In the genomic region with DNA sequence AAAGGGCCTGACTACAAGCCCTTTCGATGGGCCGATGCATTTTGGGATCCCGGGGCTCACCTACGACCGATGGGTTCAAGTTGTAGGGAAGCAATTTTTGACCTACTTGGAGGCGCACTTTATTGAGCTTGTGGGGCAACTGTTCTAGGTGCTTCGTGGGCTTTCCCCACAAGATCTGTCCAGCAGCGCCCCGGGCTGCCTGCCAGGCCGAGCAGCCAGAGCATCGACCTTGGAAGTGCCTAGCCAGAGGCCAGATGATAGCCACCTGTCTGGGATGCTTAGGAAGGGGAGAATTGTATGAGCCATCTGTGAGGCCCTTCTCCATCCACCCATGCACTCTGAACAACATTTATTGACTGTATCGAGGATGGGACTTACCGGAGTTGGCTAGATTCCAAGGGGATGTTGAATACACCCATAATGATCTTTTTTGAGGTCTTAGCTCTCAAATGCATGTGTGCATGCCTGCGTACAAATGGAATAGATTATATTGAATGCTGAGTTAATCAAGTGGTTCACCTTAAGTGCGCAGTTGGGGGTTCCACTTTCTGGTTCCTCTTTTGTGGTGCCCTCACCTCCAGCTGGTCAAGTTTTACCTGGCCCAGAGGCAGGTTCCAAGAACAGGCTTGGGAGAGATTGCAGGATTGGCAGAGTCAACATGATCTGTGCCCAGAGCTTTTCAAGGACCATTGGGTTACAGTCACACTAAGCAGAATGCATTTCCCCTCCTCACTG, we compare ENCODE assay signal across 8 mouse cellular contexts. TPM values are rescaled to one million over a fixed set of nuclear protein-coding genes. Genes with fewer than 3 reads are reported as not detected.
A peak's percentile ranks its signal among the peaks of the same experiment; 100 is the strongest.
DNase-seq lines count a peak whose midpoint lies in the region; ATAC-seq lines count a peak whose summit lies in the region.

No protein-coding gene starts in this region.

- H3K9me3 ChIP-seq in stomach, embryonic 16.5 days (replicated peaks; ENCODE audit: control insufficient read depth, low read length) = no peaks in the 10 kb centered on the region

- peak; percentile 75 for DNase-seq in left cerebral cortex, postnatal 4 days
- DNase-seq in left cerebral cortex, adult 8-10 months (ENCODE audit: low spot score in 2 of 2) = no peak
- peak; percentile 72 for DNase-seq in cerebellum, adult 11-12 months
- peak; percentile 27 for DNase-seq in gastrocnemius, postnatal 14 days
- DNase-seq in kidney, adult 18-20 months = peak; percentile 59
- DNase-seq in lung, postnatal 4 days = peak; percentile 31 to 64
- no peak for DNase-seq in frontal cortex, adult 2 months (ENCODE audit: extremely low spot score in 1 of 2, low spot score in 1 of 2)

- H3K4me2 ChIP-seq in stomach, embryonic 16.5 days (ENCODE audit: low read depth, low read length) = peak overlapping the region; percentile 85

- peaks cover 37% of the 10 kb centered on the region for H3K4me1 ChIP-seq in stomach, embryonic 16.5 days (ENCODE audit: control insufficient read depth, insufficient read depth, low read length)

- H3K9ac ChIP-seq in stomach, embryonic 16.5 days (ENCODE audit: low read length) = peak overlapping the region; percentile 89

- H3K27ac ChIP-seq in stomach, embryonic 16.5 days (ENCODE audit: low read length) = peak overlapping the region; percentile 88

- no peaks in the 10 kb centered on the region for H3K36me3 ChIP-seq in stomach, embryonic 16.5 days (ENCODE audit: control insufficient read depth, insufficient read depth, low read length)

- peak overlapping the region; percentile 83 for H3K4me3 ChIP-seq in stomach, embryonic 16.5 days (replicated peaks; ENCODE audit: low read length)

- intact Hi-C loops in left cerebral cortex, postnatal 4 days (cut with DNase I) = no loop called here
- intact Hi-C loops in gastrocnemius, postnatal 14 days (cut with DNase I; ENCODE audit: low total_unique reads) = no loop called here

- WGBS in stomach, embryonic 16.5 days = 10% methylated on average over 15 of the region's 15 CpGs

- no peaks in the 10 kb centered on the region for H3K27me3 ChIP-seq in stomach, embryonic 16.5 days (ENCODE audit: control insufficient read depth, insufficient read depth, low read length)

- ATAC-seq in stomach, embryonic 16.5 days (ENCODE audit: insufficient read depth, low FRiP score) = no peak

RNA-seq across cellular contexts. Expression of a gene that starts 0.9 kb away (rescaled TPM):
- 100 to 1,000 TPM; 112 to 114 TPM for total RNA-seq in left cerebral cortex, postnatal 4 days (2021)
- total RNA-seq in left cerebral cortex, adult 8-10 months (2022) = 100 to 1,000 TPM; 106 to 135 (median 117) TPM
- 10 to 100 TPM in 1 of 2 experiments, 1 to 10 TPM in 1; 8.7 to 11.7 TPM for total RNA-seq in gastrocnemius, postnatal 14 days (2021)
- polyA plus RNA-seq in stomach, embryonic 16.5 days (2015; fragmentation: Nextera tagmentation; extraction: Ambion mirVana) = 13.8 and 15.7 TPM in 2 replicates
- polyA plus RNA-seq in frontal cortex, adult 2 months (2012; rRNA removed) = 38.6 and 39.2 TPM in 2 replicates

Comparison
In these comparisons a context has a peak if more than half of its experiments do, and no peak if none do; other contexts are left out.
1. DNase-seq: peak in left cerebral cortex, postnatal 4 days (single experiment), cerebellum, adult 11-12 months (single experiment), gastrocnemius, postnatal 14 days (single experiment), kidney, adult 18-20 months (single experiment) and lung, postnatal 4 days (2 of 2); none in left cerebral cortex, adult 8-10 months (0 of 2) and frontal cortex, adult 2 months (0 of 2).
2. RNA of a gene that starts 0.9 kb away (total RNA-seq): 106 to 135 TPM in left cerebral cortex, adult 8-10 months and 112 to 114 TPM in left cerebral cortex, postnatal 4 days; 8.7 to 11.7 TPM in gastrocnemius, postnatal 14 days; every median in the first group is over 4 times any median in the second.